Mouse (Mus musculus): ENCODE data around the gene Ccdc9b.

Ccdc9b gene

DNA sequence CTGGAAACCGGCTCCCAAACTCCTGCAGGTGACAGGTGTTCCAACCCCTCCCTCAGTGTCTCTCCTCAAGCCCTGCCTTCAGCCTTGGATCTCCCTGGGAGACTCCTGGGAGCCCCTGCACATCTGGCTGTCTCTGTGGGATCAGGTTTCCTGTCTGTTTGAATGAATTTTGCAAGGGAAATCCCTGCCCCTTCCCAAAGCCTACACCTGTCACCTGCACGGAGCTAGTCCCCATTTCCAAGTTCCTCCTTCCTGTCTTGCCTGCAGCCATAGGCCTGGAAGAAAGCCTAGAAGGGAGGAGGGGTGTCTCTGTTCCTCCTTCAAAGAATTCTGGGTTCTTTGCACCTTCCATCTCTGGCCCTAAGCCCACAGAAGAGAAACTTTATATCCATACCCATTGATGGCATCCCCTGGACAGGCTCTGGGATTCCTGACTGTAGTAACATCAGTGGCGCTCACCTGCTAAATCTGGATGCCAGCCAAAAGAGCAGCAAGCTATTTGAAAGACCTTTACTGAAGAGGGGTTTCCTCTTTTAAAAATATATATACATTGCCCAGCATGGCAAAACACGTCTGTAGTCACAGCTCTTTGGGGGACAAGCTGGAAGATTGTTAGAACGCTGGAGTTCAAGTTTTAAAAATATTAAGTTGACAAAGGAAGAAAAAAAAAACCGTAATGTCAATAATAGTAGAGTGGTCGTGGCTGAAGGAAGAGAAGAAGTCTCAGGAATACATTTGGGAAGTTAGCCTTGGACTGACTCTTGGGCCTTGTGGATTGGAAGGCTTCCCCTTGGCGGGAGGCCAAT is 32.4 kb downstream of the Ccdc9b start:
- in situ Hi-C loops (cut with MboI; ENCODE audit: low pct_unique_long_range_greater_than_20kb in 1 of 2, low sequenced_read_pairs in 2 of 2, unreplicated experiment in 1 of 2) = no loop called here

DNA sequence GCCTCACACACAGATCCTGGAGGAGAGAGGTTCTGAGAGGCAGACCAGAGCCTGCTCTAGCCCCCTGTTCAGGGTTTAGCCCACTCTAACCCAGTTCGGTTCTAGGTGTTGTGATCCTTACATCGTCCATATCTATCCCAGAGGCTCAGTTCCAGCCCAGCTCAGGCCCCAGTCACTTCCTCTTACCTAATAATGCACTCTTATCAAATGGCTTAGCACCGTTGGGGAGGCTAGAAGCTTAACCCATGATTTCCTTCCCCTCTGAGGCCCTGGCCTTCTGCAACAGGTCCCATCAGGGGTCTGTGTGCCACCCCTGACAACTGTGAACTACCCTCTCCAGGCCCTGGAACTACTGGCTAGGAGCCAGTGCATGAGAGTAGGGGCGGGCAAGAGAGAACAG is 33.3 kb downstream of the Ccdc9b start:
- in situ Hi-C loops (cut with MboI; ENCODE audit: low pct_unique_long_range_greater_than_20kb in 1 of 2, low sequenced_read_pairs in 2 of 2, unreplicated experiment in 1 of 2) = no loop called here

DNA sequence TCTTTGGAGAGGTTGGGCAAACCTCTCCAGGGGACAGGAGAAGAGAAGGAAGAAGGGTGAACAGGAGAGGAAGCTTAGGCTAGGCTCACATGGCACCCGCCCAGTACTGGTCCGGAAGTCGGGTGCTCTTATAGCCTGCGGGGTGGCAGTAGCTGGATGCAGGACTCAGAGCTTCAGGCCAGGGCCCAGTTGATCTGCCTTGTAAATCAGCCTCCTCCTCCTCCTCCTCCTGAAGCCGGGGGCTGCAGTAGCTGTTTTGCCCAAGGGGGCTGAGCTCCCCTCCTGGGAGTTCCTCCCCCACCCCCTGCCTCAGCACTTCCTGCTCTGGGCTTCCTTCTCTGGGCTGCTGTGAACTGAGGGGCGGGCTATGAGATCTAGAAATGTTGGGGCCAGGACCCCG is 34.1 kb downstream of the Ccdc9b start, which contains the start of gene Plcb2:
Gene Plcb2, minus strand, starts transcription at position 102 of the 400 bp plus-strand sequence.
- in situ Hi-C loops (cut with MboI; ENCODE audit: low pct_unique_long_range_greater_than_20kb in 1 of 2, low sequenced_read_pairs in 2 of 2, unreplicated experiment in 1 of 2) = no loop called here

DNA sequence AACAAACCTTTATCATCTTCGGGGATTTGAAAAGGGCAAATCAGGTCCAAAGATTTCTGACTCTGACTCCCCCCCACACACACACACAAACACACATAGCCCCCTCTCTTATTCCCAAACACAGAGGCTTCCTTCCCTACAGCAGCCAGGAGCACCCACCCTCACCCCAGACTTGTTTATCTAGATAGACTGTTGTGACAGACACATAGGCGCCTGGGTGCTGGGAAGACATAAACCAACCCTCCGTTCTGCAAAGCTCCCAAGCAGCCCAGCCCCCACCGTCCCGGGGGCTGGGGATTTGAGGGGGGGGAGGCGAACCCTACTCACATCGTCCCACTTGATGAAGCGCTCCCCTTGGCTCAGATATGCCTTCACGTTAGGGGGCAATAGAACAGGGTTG is 34.5 kb downstream of the Ccdc9b start:
- in situ Hi-C loops (cut with MboI; ENCODE audit: low pct_unique_long_range_greater_than_20kb in 1 of 2, low sequenced_read_pairs in 2 of 2, unreplicated experiment in 1 of 2) = no loop called here

DNA sequence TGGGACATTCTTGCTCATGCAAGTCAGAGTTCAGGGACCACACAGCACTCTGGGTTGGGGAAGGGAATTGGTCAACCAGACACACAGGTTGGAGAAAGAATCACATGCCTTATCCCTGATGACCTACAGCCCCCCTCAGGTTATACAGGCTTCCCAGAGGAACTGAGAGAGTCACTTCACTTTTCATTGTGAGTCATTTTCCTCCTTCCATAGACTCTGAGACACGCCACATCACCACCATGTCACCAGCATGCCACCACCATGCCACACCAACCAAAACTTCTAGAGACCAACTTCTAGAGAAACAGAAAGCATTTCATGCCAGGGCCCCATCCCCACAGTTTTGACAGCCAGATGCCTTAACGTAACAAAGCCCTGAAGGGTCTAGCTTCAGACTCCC is 35.6 kb downstream of the Ccdc9b start:
- in situ Hi-C loops (cut with MboI; ENCODE audit: low pct_unique_long_range_greater_than_20kb in 1 of 2, low sequenced_read_pairs in 2 of 2, unreplicated experiment in 1 of 2) = no loop called here

DNA sequence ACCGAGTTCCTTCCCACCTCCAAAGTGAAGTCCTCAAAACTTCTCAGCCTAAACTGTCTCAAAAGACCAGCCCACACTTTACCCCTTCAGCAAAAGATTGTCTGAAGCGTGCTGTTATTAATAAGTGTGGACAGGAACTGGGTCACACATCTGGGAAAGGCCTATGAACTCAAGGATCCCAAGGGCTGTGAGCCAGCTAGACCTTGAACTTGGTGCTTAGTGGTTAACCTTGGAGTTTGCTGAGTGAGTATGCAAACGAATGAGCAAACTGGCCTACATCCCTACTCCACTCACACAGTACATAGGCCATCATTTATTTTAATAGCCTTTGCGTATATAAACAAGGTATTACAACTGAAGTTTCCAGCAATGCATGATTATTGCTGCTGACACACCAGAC is 37.0 kb downstream of the Ccdc9b start:
- in situ Hi-C loops (cut with MboI; ENCODE audit: low pct_unique_long_range_greater_than_20kb in 1 of 2, low sequenced_read_pairs in 2 of 2, unreplicated experiment in 1 of 2) = no loop called here

DNA sequence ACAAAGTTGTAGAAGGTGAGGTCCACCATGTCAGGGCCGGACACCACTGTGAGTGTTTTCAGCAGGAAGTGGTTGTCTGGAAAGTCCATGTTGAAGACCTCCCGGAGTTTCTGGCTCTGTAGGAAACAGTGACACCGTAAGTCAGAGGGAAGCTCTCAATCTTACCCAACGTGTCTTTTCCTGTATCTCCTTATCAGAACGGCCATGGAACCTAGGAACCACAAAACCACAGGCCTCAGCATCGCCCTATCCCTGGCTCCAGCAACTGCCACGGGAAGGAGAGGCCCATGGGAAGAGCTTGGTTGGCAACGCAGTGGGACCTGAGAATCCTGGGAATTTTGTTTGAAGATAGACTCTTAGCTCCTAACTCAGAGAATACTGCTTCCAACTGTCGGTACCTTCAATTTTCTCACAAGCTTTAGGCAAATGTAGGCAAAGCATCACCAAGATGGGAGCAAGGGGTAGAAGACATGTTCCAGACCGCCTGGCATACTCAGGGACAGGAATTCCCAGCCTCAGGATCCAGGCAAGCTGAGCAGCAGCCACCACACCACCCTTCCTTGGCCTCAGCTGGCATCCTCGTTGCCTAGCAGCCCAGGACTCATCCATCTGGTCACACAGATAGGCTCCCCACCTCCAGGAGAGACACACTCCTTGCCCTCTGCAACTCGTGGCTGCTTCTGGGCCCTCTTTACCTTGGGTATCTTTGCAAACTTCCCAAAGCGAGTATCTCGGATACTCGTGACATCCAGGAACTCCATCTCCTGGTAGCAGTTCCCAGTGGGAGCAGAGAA is 38.6 kb downstream of the Ccdc9b start:
- in situ Hi-C loops (cut with MboI; ENCODE audit: low pct_unique_long_range_greater_than_20kb in 1 of 2, low sequenced_read_pairs in 2 of 2, unreplicated experiment in 1 of 2) = no loop called here

DNA sequence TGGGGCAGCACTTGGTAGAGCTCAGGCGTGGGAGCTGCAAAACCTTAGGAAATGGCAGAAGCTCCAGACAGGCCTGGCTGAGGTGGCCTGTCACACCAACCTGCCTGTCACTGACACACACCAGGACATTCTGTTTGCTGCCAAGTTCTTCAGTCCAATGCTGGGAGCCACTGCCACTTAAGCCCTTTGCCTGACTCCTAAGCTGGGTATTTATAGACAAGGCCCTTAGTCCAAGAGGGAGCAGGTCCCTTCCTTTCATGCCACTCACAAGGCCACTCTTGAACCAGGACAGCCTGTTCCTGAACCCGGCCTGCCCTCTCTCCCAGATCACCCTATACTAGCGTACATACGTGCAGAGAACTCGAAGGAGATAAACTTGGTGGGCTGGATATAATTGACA is 45.8 kb downstream of the Ccdc9b start:
- in situ Hi-C loops (cut with MboI; ENCODE audit: low pct_unique_long_range_greater_than_20kb in 1 of 2, low sequenced_read_pairs in 2 of 2, unreplicated experiment in 1 of 2) = no loop called here

DNA sequence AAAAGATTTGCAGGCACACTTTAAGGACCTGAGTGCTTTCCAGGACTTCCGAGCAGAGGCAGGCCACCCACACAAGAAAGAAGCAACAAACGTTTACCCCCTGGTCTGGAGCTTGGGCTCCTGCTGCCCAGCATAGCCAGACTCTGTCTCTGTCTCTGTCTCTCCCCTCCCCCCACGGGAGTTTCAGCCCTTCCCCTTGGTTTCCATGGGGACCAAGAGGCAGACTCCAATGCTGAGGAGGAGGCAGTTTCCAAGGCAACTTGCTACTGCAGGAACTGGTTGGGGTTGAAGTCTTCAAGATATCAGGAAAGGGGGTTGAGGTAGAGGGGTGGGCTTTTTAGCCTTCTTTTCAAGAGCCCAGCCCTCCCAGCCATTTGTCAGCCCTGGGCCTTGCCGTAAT is 48.2 kb downstream of the Ccdc9b start:
- in situ Hi-C loops (cut with MboI; ENCODE audit: low pct_unique_long_range_greater_than_20kb in 1 of 2, low sequenced_read_pairs in 2 of 2, unreplicated experiment in 1 of 2) = no loop called here

DNA sequence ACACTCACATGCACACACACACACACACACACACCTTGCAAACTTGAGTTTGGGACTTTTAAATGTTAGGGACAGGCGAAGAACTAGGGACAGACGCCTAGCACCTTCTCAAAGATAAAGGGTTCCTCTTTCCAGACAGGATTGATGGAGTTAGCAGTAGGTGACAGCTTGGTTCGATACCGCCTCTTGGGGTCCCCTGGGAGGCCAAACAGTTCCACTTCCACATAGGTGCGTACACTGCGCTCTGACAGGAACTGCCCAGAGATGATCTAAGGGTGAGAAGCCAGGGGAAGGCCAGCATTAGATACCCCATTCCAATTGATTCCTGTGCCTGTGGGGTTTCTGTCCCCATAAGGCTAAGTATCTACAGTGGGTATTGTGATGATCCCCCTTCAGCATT is 48.8 kb downstream of the Ccdc9b start:
- in situ Hi-C loops (cut with MboI; ENCODE audit: low pct_unique_long_range_greater_than_20kb in 1 of 2, low sequenced_read_pairs in 2 of 2, unreplicated experiment in 1 of 2) = no loop called here

DNA sequence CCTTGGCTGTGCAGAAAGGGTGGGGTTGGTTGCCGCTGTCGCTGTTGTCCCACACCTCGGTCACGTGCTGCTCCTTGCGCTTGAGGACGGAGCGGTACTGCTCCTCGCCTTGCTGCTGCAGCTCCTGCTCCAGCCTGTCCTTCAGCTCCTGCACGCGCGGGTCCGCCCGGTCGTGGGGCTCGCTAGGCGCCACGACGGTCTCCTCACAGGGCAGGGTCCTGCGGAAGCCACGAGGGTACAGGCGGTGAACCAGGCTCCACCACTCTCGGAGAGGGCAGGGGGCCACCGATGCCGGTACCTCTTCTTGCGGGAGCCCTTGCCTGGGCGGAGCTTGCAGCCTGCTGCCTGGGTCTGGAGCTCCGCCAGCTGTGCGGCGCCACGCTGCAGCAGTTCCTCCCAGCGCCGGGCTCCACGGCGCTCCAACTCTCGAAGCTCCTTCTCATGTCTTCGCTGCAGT is 51.4 kb downstream of the Ccdc9b start:
- in situ Hi-C loops (cut with MboI; ENCODE audit: low pct_unique_long_range_greater_than_20kb in 1 of 2, low sequenced_read_pairs in 2 of 2, unreplicated experiment in 1 of 2) = no loop called here

DNA sequence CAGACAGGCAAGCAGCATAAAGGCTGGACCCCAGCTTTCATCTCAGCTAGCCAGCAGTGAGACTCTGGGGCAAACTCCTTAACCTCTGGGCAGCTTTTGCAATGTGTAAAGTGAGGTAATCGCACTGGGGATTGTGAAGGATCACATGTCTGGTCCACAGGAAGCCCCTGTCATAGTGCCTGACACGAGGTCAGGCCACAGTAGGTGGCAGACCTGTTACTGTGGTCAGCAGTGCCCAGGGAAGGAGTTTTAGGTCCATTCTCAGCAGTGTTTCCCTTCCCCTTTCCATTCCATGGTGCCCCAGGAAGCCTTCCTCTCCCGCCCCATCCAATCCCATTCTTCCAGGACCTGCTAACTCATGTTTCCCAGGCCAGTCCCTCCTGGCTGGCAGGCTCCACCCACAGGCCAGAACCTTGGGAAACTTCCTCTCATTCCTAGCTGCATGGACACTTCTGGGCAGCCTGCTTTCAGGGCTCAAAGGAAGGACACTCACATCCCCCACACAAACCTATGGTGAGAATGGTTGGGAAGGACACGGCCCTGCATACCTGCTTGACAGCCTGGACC is 52.7 kb downstream of the Ccdc9b start:
- in situ Hi-C loops (cut with MboI; ENCODE audit: low pct_unique_long_range_greater_than_20kb in 1 of 2, low sequenced_read_pairs in 2 of 2, unreplicated experiment in 1 of 2) = loop anchor here in 1 of 2 experiments (5.0 kb wide), 1 partner anchor 188 kb away; no protein-coding TSS in a partner anchor

DNA sequence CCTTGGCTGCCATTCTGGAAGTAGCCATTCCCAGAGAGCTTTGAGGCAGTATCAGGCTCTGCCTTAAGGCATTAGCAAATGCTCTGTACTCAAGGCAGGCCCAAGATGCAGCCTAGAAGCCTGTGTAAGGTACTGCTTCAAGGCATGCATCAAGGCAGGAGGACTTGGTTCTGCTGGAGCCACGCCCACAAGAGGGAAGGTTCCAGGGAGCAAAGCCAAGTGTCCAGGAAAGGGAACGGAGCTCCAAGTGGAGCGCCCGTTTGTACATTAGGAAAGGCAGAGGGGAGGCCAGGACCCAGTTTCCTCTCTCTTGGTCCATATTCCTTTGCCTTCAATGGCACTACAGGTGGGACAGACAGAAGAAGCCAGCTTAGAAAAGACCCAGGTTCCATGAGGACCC is 54.0 kb downstream of the Ccdc9b start:
- in situ Hi-C loops (cut with MboI; ENCODE audit: low pct_unique_long_range_greater_than_20kb in 1 of 2, low sequenced_read_pairs in 2 of 2, unreplicated experiment in 1 of 2) = loop anchor here in 1 of 2 experiments (5.0 kb wide), 1 partner anchor 189 kb away; no protein-coding TSS in a partner anchor

DNA sequence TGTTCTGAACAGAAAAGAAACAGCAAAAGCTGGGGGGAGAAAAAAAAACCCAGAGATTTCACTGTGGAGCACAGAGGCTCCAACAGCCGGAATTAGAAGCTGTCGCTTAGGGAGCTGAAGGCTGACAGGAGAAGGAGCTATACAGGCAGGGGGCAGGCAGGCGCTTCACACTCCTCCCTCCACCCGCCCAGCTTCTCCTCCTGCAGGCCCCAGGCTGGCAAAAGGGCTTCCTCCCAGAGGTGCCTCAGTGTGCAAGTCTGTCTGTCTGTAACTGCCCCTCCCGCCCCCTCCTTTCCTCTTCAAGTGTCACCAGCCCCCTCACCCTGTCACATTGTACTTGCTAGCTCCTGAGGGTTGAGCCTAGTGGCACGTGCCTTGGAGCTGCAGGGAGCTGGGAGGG is 56.0 kb downstream of the Ccdc9b start:
- in situ Hi-C loops (cut with MboI; ENCODE audit: low pct_unique_long_range_greater_than_20kb in 1 of 2, low sequenced_read_pairs in 2 of 2, unreplicated experiment in 1 of 2) = loop anchor here in 1 of 2 experiments (5.0 kb wide), 1 partner anchor 191 kb away; no protein-coding TSS in a partner anchor

All from mouse embryonic stem cell (cell line).